Mouse (Mus musculus): ENCODE measurements at regions not wholly inside any gene's neighbourhood (a gene's known extent, or its start where the extent isn't known, plus 50 kb on each side); places are given as distances from the start of the nearest gene placed in this dataset.

GRCm38 (mm10) chr5:101172782-101173181, 327.3 kb downstream of the Gpat3 start:
- peak; percentile 27 to 81 for DNase-seq (ENCODE audit: low spot score in 2 of 2)
- intact Hi-C loops (cut with DNase I), result no loop called here

- intact Hi-C loops (cut with DNase I), result no loop called here
- DNase-seq (ENCODE audit: low spot score in 2 of 2), result no peak
Observed at GRCm38 (mm10) chr5:101169074-101169473, 323.6 kb downstream of the Gpat3 start.

- intact Hi-C loops (cut with DNase I), result no loop called here
- no peak for DNase-seq (ENCODE audit: low spot score in 2 of 2)
Observed at GRCm38 (mm10) chr5:101163624-101164213, 318.2 kb downstream of the Gpat3 start.

- intact Hi-C loops (cut with DNase I), result no loop called here
- DNase-seq (ENCODE audit: low spot score in 2 of 2), result no peak
Observed at GRCm38 (mm10) chr5:101163112-101163511, 317.6 kb downstream of the Gpat3 start.

- DNase-seq (ENCODE audit: low spot score in 2 of 2), result peak in 1 of 2 experiments; percentile 18
- intact Hi-C loops (cut with DNase I), result no loop called here
Observed at GRCm38 (mm10) chr5:101157416-101157815, 311.9 kb downstream of the Gpat3 start.

- intact Hi-C loops (cut with DNase I), result no loop called here
- no peak for DNase-seq (ENCODE audit: low spot score in 2 of 2)
Observed at GRCm38 (mm10) chr5:101146345-101146744, 300.8 kb downstream of the Gpat3 start.

- DNase-seq (ENCODE audit: low spot score in 2 of 2), result no peak
- intact Hi-C loops (cut with DNase I), result no loop called here
Observed at GRCm38 (mm10) chr5:101124941-101125453, 279.5 kb downstream of the Gpat3 start.

- no peak for DNase-seq (ENCODE audit: low spot score in 2 of 2)
- intact Hi-C loops (cut with DNase I), result no loop called here
Observed at GRCm38 (mm10) chr5:101122914-101123313, 277.4 kb downstream of the Gpat3 start.

GRCm38 (mm10) chr5:101120509-101121201, 275.1 kb downstream of the Gpat3 start:
- intact Hi-C loops (cut with DNase I), result no loop called here
- no peak for DNase-seq (ENCODE audit: low spot score in 2 of 2)

GRCm38 (mm10) chr5:101112151-101112769, 266.7 kb downstream of the Gpat3 start:
- intact Hi-C loops (cut with DNase I), result no loop called here
- DNase-seq (ENCODE audit: low spot score in 2 of 2), result no peak

GRCm38 (mm10) chr5:101111619-101112018, 266.1 kb downstream of the Gpat3 start:
- intact Hi-C loops (cut with DNase I), result no loop called here
- no peak for DNase-seq (ENCODE audit: low spot score in 2 of 2)

- DNase-seq (ENCODE audit: low spot score in 2 of 2), result no peak
- intact Hi-C loops (cut with DNase I), result no loop called here
Observed at GRCm38 (mm10) chr5:101100975-101101699, 255.6 kb downstream of the Gpat3 start.

- DNase-seq (ENCODE audit: low spot score in 2 of 2), result no peak
- intact Hi-C loops (cut with DNase I), result no loop called here
Observed at GRCm38 (mm10) chr5:101091027-101091598, 245.6 kb downstream of the Gpat3 start.

GRCm38 (mm10) chr5:101090415-101091026, 245.0 kb downstream of the Gpat3 start:
- no peak for DNase-seq (ENCODE audit: low spot score in 2 of 2)
- intact Hi-C loops (cut with DNase I), result no loop called here

- no peak for DNase-seq (ENCODE audit: low spot score in 2 of 2)
- intact Hi-C loops (cut with DNase I), result no loop called here
Observed at GRCm38 (mm10) chr5:101085199-101085598, 239.7 kb downstream of the Gpat3 start.

GRCm38 (mm10) chr5:101082611-101083010, 237.1 kb downstream of the Gpat3 start:
- peak in 1 of 2 experiments; percentile 6 for DNase-seq (ENCODE audit: low spot score in 2 of 2)
- intact Hi-C loops (cut with DNase I), result no loop called here

- intact Hi-C loops (cut with DNase I), result no loop called here
Observed at GRCm38 (mm10) chr5:101064308-101064707, 218.8 kb downstream of the Gpat3 start.

GRCm38 (mm10) chr5:101063254-101063653, 217.7 kb downstream of the Gpat3 start:
- peak in 1 of 2 experiments; percentile 27 for DNase-seq (ENCODE audit: low spot score in 2 of 2)
- intact Hi-C loops (cut with DNase I), result no loop called here

More at GRCm38 (mm10) chr5:101064308-101064707, 218.8 kb downstream of the Gpat3 start:
- DNase-seq (ENCODE audit: low spot score in 2 of 2), result peak in 1 of 2 experiments; percentile 19

GRCm38 (mm10) chr5:101051591-101051990, 206.1 kb downstream of the Gpat3 start:
- intact Hi-C loops (cut with DNase I), result no loop called here
- DNase-seq (ENCODE audit: low spot score in 2 of 2), result peak; percentile 12 to 64
